ENCODE assay signal across 8 mouse cellular contexts in genomic region chr15:10890220-10890921, GRCm38 (mm10).
DNase-seq lines count a peak whose midpoint lies in the region; ATAC-seq and TF ChIP-seq lines count a peak whose summit lies in the region.

No protein-coding gene starts in this region.

- peaks cover 3% of the 10 kb centered on the region; the same call in 1 of the 2 replicates for H3K9me3 ChIP-seq in liver, postnatal 0 days (ENCODE audit: low read length)
- H3K9me3 ChIP-seq in stomach, embryonic 16.5 days (replicated peaks; ENCODE audit: control insufficient read depth, low read length) = no peaks in the 10 kb centered on the region

- TF ChIP-seq CTCF in liver, postnatal 0 days (IDR thresholded peaks at IDR 0.05; ENCODE audit: low read depth) = no peak

- DNase-seq in cerebellum, adult 11-12 months = peak; percentile 20
- DNase-seq in cerebellum, adult 8-10 months = no peak
- peak; percentile 24 for DNase-seq in brain, adult 2 months (ENCODE audit: low read depth, low spot score)
- peak; percentile 99 for DNase-seq in heart, adult 11 months
- DNase-seq in kidney, adult 11 months = peak; percentile 93
- DNase-seq in liver, postnatal 0 days = peak; percentile 78
- DNase-seq in left cerebral cortex, adult 18-20 months (ENCODE audit: low spot score in 2 of 2) = no peak

- no peak overlapping the region for H3K4me2 ChIP-seq in liver, postnatal 0 days (ENCODE audit: low read depth, low read length)
- no peak overlapping the region for H3K4me2 ChIP-seq in stomach, embryonic 16.5 days (ENCODE audit: low read depth, low read length)

- 0 out of 2 replicates have a peak, but pooled peaks cover 2% of the 10 kb centered on the region for H3K4me1 ChIP-seq in liver, postnatal 0 days (ENCODE audit: insufficient read depth)
- peaks cover 3% of the 10 kb centered on the region; the same call in 1 of the 2 replicates for H3K4me1 ChIP-seq in stomach, embryonic 16.5 days (ENCODE audit: control insufficient read depth, insufficient read depth, low read length)

- peak; percentile 21; the same call in 1 of the 2 replicates for TF ChIP-seq EP300 in liver, postnatal 0 days (IDR thresholded peaks at IDR 0.05; ENCODE audit: low read depth)

- no peak overlapping the region for H3K9ac ChIP-seq in liver, postnatal 0 days (replicated peaks)
- H3K9ac ChIP-seq in stomach, embryonic 16.5 days (ENCODE audit: low read length) = no peak overlapping the region

- no peaks in the 10 kb centered on the region for H3K36me3 ChIP-seq in liver, postnatal 0 days (replicated peaks; ENCODE audit: insufficient read depth, low read length)
- no peaks in the 10 kb centered on the region for H3K36me3 ChIP-seq in stomach, embryonic 16.5 days (ENCODE audit: control insufficient read depth, insufficient read depth, low read length)

- H3K4me3 ChIP-seq in liver, postnatal 0 days (ENCODE audit: low read depth, low read length) = no peak overlapping the region
- H3K4me3 ChIP-seq in stomach, embryonic 16.5 days (replicated peaks; ENCODE audit: low read length) = no peak overlapping the region

- no peaks in the 10 kb centered on the region for H3K27me3 ChIP-seq in liver, postnatal 0 days (ENCODE audit: insufficient read depth, low read length)
- H3K27me3 ChIP-seq in stomach, embryonic 16.5 days (ENCODE audit: control insufficient read depth, insufficient read depth, low read length) = no peaks in the 10 kb centered on the region

- ATAC-seq in liver, postnatal 0 days = peak; percentile 97
- peak; percentile 79; the same call in 1 of the 2 replicates for ATAC-seq in stomach, embryonic 16.5 days (ENCODE audit: insufficient read depth, low FRiP score)

- peak overlapping the region; percentile 91 for H3K27ac ChIP-seq in liver, postnatal 0 days (ENCODE audit: low read depth)
- peak overlapping the region; percentile 22; the same call in 1 of the 2 replicates for H3K27ac ChIP-seq in stomach, embryonic 16.5 days (ENCODE audit: low read length)

- 24% methylated on average over 8 of the region's 8 CpGs for WGBS in liver, postnatal 0 days (ENCODE audit: insufficient replicate concordance)
- 32% methylated on average over 8 of the region's 8 CpGs for WGBS in stomach, embryonic 16.5 days

Comparison
In these comparisons a context has a peak if more than half of its experiments do, and no peak if none do; other contexts are left out.
1. DNase-seq: peak in cerebellum, adult 11-12 months (single experiment), brain, adult 2 months (single experiment), heart, adult 11 months (single experiment), kidney, adult 11 months (single experiment) and liver, postnatal 0 days (single experiment); none in cerebellum, adult 8-10 months (single experiment) and left cerebral cortex, adult 18-20 months (0 of 2).